ENCODE assay signal across 15 mouse cellular contexts in genomic region chr6:72122515-72122914, GRCm38 (mm10).
"Had no signal": no experiment of that assay in that cellular context is flagged by ENCODE, and none has a peak within 500 bp of the region (broad histone marks: within the 10 kb centered on the region; RNA-seq: fewer than 3 reads in every experiment).

No protein-coding gene starts in this region.

- H3K4me3 ChIP-seq: hindbrain, embryonic 15.5 days; left cerebral cortex, adult 2 months; limb, embryonic 13.5 days; midbrain, embryonic 15.5 days; neural tube, embryonic 12.5 days had no signal

- H3K27ac ChIP-seq: hindbrain, embryonic 15.5 days; left cerebral cortex, adult 2 months; limb, embryonic 13.5 days; midbrain, embryonic 15.5 days; neural tube, embryonic 12.5 days had no signal

- H3K9me3 ChIP-seq: hindbrain, embryonic 15.5 days; limb, embryonic 13.5 days; midbrain, embryonic 15.5 days; neural tube, embryonic 12.5 days had no signal

- H3K4me1 ChIP-seq: limb, embryonic 13.5 days; midbrain, embryonic 15.5 days; neural tube, embryonic 12.5 days had no signal

- H3K9ac ChIP-seq: hindbrain, embryonic 15.5 days; limb, embryonic 13.5 days; midbrain, embryonic 15.5 days; neural tube, embryonic 12.5 days had no signal

- DNase-seq: kidney, adult 9 months; kidney, postnatal 10 days; kidney, postnatal 4 days; lung, adult 18-20 months; right cerebral cortex, postnatal 4 days; spleen, adult 18-20 months; thymus, postnatal 4 days had no signal

- H3K4me2 ChIP-seq: hindbrain, embryonic 15.5 days; limb, embryonic 13.5 days; midbrain, embryonic 11.5 days; midbrain, embryonic 15.5 days; neural tube, embryonic 12.5 days had no signal

- H3K27me3 ChIP-seq: hindbrain, embryonic 15.5 days; limb, embryonic 13.5 days; midbrain, embryonic 15.5 days; neural tube, embryonic 12.5 days had no signal

- ATAC-seq: inflammation-experienced regulatory T-cells, adult 6 months; intestine, postnatal 0 days; midbrain, embryonic 15.5 days had no signal

- H3K36me3 ChIP-seq: hindbrain, embryonic 15.5 days; limb, embryonic 13.5 days; midbrain, embryonic 15.5 days; neural tube, embryonic 12.5 days had no signal
